Mouse (Mus musculus): ENCODE data around the gene Anapc11. TPM values are rescaled to one million over a fixed set of nuclear protein-coding genes. Genes with fewer than 3 reads are reported as not detected.
"Not testable (repeated sequence)": the region's sequence is repeated elsewhere in the genome, so short reads cannot be mapped to it uniquely, and the experiment has no call there.

The Anapc11 gene
- total RNA-seq, 4 experiments from 2014 or later = 77.9 to 91.8 (median 84.8) TPM

DNA sequence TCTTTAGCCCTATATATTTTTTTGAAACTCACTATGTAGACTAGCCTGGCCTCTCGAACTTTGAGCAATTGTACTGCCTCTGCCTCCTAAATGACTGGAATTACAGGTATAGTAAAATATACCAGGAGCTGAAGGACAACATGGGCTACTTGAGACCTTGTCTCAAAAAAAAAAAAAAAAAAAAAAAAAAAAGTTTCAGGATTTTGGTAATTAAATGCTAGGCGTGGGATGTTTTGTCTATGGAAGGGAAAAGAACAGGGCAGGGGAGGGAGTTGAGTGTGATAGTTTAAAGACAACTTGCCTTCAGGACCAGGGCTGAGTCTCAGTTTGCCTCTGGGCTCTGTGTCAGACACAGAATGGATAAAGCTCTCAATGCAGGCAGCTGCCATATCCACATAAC, 23.2 kb upstream of the Anapc11 start:
- DNase-seq (ENCODE audit: low spot score) = no peak

DNA sequence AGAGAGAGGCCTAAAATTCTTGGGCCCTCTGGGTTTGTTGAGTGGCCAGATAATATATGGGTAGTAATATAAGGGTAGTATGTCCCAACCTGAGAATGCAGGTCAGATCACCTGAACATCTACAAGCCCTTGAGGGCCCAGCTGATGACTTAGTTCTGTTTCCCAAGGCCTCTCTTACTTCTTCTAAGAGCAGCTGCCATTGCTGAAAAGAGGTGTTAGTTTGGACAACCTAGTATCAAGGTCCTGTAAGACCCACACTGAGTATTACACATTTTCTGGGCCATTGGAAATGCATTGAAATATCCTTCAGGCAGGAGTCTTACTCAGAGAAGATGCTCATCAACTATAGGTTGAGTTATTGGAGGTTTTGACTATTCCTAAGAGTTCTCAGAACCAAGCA, 22.3 kb upstream of the Anapc11 start:
- no peak for DNase-seq (ENCODE audit: low spot score)

DNA sequence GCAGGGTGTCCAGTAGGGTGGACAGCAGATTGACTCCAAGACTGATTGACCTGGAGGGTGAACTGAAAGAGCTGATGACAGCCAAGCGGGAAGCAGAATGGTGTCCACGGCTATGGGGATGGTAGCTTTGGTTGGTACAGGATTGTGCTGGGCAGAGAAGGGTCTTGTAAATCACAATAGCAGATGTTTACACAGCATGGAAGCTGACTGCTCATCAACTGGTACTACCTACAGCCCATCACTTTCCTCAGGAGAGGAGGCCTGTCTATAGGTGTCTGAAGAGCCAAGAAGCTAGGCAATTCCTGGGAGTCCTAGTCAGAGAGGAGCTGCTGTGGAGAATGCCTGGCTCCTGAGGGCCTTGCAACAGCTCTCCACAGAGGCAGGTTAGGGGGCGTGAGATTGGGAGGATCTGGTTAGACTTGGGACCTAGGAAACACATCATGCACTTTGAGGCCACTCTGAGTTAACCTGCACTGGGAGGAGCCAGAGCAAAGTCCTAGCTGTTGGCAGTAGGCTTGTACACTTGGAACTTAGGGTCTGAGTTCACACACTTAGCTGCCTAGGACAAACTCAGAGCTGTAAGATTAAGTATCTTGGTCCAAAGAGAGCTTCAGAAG, 21.7 kb upstream of the Anapc11 start:
- DNase-seq (ENCODE audit: low spot score) = no peak

DNA sequence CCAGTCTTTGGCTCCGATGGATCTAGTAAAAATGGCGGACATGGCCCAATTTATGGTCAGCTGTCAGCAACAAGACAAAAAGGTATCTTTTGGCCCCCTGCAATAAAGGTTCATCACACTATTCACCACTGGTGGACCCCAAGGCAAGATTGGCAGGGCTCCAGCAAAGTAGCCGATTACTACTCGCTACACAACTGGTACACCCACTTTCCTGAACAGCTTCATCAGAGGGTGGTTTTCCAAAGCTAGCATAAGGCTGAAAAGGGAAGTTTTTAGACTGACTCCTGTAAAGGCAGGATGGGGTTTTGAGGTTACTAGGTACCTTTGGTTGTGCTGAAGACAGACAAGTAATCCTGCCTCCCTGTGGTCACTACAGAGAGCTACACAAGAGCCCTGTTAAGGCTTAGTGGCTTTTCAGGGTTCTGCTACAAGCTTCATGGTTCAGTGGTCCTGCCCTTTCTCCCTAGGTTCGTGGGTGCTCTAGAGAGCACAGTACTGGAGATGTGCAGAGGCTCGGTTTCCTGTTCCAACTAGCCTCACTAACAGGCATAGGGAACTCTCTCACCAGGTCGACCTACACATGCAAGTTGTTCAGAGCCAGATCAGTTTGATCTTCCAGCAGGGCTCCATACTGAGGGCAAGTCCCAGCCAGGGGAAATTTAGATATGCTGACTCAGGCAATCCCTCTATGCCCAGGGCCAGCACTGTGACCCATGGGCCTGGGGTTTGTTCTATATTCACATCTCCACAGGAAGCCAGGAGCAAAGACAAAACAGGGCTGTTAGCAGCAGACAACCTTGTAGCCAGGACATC, 20.8 kb upstream of the Anapc11 start:
- DNase-seq (ENCODE audit: low spot score) = no peak

DNA sequence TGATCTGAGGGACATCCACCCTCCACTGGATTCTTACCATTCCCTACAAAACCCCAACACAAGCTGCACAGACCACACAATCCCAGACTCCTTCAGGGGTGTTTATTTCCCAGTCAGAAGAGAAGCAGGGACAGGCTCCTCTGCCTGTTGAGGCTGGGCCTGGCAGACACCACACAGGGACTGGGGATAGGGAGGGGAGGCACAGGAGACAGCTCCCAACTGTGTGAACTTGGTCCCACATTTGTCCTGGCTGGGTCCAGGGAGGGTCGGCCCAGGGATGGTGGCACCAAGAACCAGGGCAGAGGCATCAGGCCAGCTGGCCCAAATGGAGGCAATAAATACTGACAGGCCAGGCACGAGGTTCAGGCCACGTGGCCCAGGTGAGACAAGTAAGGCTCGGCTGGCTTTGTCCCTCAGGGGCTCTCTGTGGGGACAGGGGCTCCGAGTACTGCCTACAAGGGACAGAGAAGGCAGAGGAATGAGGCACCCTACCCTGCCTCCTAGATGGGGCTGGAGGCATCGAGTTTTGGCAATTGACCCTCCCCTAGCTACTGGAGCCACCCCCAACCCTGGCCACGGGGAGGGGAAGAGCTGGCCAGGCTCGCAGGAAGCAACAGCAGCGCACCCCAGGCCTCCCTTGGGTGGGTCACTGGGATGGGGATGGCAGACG, 20.1 kb upstream of the Anapc11 start:
- DNase-seq (ENCODE audit: low spot score) = no peak

DNA sequence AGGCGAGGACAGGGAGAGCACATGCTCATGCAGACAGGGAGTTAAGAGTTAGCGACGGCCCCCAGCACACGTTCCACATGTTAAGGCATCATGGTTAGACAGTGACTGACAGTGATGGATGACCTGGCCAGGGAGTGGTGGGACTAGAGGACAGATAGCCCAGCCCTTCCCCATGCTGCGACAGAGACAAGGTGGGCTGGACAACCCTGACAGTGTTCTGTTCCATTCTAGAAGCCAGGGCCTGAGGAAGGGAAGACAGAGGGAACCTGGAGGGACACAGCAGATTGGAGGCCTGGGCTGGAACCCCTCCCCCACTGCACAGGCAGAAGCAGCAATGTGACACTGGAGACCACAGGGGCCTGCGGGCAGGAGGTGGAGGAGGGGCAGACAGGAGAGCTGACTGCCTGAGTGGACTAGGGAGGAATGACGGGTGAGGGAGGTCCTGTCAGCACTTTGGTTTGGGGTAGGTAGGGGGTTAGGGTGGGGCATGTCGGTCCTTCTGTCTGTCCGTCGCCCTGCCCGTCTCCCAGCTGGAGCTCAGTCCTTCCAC, 19.5 kb upstream of the Anapc11 start:
- no peak for DNase-seq (ENCODE audit: low spot score)

DNA sequence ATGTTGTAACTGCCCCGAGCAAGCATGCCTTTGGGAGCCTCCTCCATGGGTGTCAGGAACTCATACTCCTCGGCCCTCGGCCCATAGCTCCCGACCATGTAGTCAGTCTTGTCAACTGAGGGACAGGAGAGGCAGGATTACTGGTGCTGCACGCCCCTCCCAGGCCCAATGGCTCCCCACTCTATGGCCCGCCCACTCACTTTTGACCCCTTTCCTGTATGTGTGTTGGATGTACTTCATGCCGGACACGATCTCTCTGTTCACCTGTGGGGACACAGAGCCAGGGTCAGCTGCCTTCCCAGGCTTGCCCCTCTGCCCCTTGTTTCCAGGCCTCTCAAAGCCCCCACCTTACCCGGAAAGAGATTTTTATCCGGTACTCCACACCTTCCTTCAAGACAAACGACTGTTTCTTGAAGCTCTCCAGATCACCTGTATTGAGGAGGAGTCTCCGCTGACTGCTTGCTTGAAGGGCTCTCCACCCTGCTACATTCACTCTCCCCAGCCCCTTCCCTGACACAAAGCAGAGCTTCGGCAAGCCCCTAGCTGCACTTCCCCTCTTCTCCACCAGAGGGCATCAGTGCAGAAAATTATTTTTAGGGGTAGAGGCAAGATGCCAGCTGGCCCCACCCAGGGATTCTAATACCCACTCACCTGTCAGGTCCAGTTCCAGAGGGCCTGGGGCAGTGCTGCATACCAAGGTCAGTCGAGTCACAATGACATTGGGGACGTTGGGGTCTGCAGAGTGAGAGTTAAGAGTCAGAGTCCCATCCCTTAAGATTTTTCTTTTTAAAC, 18.7 kb upstream of the Anapc11 start:
- DNase-seq (ENCODE audit: low spot score) = peak; percentile 77

DNA sequence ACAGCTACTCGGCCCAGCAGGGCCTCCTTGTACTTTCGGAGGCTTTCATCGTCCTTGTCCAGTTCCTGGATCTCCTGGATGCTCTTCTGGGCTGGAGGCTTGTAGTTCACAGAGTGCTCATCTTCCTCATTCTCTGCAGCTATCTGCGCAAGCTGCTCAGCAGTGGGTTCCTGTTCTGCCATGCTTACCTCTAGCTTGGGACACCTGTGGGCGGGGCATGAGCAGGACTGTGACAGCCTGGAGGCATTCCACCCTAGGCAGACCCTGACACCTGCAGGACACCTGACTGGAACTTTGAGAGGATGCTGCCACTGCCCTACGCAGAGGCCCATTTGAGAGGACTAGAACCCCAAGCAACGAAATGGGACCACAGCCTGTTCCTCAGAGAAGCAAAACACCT, 18.0 kb upstream of the Anapc11 start:
- no peak for DNase-seq (ENCODE audit: low spot score)

DNA sequence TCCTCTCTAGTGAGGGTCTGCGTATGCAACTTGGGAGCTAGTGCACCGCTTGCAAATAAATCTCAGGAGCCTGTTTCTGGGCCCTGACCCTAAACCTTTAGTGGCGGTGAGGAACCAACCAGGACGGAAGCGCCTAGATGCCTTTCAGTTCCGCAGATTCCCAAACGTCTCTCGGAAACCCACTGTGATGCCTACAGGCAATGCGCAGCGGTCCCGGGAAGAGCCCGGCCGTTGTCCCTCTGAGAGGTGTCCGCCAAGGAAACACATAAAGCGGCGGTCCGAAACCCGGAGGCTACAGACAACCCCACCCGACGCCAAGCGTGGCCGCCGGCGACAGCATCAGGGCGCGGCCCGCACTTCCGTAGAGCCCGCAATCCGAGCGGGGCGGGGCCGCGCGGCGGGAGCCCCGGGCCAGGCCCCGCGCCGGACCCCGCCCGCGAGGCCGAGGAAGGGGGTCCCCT, 17.3 kb upstream of the Anapc11 start:
- no peak for DNase-seq (ENCODE audit: low spot score)

DNA sequence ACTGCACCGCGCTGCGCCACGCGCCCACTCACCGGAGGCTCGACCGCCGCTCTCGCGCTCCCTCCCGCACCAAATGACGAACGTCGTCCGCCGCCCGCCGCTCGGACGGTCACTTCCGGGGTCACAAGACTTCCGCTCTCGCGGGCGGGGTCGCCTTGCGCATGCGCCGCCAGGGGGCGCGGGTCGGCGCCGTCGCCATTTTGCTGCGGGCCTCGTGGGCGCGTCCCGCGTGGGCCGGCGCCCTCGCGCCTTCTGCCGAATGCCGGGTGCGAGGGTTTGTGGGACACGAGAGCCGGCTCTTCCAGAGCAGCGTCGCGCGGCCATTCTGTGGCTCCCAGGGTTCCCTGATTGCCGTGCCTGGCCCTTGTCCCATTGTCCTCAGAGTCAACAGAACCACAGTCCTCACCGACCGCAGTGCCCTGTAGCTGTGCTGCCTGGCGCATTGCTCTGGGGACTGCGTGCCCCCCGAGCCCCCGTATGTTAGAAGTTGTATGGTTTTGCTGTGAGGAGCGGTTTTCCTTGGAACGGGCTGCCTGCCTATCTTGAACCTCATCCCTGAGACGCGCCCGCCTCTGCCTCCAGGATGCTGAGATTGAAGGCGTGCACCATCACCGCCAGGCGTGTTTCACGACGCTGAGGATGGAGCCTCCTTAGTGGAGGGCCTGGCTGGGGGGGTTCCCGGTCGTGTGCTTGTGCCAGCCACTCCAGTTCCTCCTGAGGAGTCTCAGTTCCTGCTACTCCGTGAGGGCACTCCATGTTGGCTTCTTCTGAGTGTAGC, 16.5 kb upstream of the Anapc11 start, which contains the start of gene Arhgdia:
Gene Arhgdia, minus strand, starts transcription at position 135 of the 778 bp plus-strand sequence.
- peak; percentile 89 for DNase-seq (ENCODE audit: low spot score)

DNA sequence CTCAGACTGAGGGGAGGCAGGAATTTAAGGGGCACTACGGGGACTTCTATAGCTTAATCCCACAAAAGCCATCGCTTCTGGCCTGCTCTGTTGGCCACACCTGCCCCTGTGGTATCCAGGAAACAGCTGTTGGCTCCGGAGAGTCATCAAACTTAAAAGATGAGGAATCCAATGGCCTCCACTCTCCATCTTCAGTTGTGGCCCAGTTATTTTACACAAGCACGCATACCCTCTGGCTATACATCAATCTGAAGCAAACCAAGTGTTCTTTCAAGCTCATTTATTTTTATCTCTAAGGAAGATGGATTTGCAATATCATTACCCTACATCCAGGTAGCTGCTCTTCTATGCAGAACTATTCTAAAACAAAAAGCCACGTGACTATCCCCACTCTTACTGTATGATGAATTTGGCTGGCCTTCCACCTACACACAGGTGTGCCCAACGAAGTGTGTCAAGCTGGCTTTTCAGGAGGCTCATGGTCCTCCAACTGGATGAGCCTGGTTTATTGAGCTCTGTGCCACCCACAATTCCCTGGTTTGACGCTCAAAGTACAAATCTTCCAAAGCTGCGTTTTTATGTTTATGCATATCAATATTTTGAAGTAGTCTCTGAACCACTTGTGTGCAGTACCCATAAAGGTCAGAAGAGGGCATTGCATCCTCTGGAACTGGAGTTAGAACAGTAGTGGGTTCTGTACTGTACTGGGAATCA, 15.8 kb upstream of the Anapc11 start:
- no peak for DNase-seq (ENCODE audit: low spot score)

DNA sequence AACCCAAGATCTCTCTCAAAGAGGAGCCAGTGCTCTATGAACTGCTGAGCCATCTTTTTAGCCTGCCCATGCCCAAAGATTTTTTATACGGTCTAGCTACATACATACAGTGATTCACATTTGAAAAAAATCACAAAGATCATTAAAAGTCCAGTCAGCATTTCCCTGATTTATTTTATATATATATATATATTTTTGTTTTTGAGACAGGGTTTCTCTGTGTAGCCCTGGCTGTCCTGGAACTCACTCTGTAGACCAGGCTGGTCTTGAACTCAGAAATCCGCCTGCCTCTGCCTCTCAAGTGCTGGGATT, 15.3 kb upstream of the Anapc11 start:
- DNase-seq (ENCODE audit: low spot score) = not testable (repeated sequence)

DNA sequence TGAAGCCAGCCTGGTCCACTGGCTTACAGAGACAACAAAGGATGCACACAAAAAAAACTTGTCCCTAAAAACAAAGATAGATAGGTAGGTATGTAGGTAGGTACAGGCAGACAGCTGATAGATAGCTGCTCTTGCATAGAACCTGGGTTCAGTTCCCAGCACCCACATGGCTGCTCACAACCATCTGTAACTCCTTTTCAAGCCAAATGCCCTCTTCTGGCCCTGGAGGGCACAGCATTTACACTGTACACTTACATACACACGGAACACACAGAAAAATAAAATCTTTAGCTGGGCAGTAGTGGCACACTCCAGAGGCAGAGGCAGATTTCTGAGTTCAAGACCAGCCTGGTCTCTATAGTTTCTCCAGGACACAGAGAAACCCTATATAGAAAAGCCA, 14.3 kb upstream of the Anapc11 start:
- DNase-seq (ENCODE audit: low spot score) = no peak

DNA sequence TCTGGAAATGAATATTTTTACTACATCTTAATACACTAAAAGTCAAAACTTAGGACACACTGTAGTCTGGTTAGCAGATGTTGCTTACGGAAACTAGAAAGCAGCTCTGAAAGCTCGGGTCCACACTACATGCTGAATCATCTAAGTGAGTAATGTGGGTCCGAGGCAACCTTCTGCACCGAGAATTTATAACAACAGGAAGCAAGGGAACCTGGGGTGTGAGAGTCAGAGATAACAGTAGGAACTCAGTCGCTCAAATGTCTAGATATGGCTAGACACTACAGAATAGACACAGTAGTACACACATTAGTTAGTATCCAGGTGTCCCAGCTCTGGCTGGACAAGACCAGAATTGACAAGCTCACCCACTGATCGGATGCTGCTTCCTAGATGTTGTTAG, 9.7 kb upstream of the Anapc11 start:
- no peak for DNase-seq (ENCODE audit: low spot score)

DNA sequence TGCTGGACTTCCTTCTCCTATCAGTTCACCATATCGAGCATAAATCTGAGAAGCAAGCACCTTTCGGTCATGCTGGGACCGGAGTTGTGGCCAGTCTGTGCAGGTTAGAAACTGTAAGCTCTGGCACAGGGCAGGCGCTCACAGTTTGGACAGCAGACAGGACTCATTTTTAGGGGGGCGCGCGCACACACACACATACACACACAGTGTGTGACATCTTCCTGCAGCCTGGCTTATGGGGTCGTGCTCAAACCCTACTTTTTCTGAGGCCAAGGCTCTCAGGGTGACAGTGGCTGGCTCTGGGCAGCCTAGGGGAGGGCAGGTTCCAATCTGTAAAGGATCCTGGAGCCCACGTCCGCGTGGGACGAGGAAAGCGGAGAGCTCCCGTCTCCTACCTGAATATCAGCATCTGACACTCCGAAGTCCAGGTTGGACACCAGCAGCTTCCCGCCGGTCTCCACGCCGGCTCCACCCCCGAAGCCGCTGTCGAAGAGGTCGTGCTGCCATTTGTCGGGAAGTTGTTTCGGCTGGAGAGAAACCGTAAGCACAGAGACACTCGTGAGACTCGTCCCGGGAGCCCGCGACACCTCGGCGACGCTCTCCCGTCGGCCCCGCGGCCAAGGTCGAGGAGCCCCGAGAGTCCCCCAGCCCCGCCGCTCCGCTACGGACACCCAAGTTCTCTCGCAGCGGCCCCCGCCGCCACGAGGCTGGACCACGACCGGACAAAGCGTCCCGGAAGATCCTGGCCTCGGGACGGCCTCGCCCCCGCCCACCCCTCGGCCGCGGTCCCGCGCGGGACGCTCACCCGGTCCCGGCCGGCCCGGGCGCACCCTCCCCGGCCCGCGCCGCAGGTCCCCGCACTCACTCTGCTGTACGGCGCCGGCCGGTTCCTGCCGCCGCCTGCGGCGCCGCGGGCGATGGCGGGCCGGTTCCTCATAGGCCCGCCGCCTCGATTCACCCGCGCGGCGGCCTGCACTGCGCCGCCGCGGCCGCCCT, 683 bp upstream of the Anapc11 start:
- DNase-seq (ENCODE audit: low spot score) = no peak

DNA sequence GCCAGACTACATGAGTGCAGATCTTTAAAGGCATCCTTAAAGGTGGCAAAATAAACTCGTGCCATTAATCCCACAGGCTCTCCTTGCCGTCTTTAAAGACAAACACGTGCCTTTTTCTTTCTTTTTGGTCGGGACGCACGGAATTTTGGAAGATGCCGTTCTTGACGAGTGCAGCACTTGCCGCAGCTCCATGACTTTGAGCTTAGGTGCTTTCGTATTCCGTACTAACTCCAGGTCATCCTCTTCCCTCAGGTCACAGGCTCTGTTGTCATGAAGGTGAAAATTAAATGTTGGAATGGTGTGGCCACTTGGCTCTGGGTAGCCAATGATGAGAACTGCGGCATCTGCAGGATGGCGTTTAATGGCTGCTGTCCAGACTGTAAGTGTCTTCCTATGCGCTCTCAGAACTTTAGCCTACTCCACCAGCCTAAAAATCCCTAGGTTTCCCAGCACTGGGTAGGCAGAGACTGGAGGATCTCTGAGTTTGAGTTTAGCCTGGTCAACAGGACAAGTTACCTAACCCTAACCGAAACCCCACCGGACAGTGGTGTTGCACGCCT, 849 bp downstream of the Anapc11 start:
- DNase-seq (ENCODE audit: low spot score) = no peak

DNA sequence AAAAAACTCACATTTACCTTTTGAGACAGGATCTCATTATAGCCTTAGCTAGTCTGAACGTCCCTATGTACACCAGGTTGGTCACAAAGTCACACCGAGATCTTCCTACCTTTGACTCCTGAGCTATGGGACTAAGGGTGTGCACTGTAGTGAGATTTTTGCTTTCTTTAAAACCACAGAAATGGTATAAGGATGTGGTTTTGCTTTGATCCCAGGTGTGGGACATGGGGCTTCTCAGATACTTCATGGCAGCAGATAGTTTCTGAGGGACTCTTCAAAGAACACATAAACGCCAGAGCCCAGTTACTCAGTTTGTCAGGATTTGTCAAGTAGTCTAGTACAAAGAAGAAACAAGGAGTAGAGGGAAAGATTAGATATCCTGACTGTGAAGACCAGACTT, 2.5 kb downstream of the Anapc11 start:
- DNase-seq (ENCODE audit: low spot score) = no peak

DNA sequence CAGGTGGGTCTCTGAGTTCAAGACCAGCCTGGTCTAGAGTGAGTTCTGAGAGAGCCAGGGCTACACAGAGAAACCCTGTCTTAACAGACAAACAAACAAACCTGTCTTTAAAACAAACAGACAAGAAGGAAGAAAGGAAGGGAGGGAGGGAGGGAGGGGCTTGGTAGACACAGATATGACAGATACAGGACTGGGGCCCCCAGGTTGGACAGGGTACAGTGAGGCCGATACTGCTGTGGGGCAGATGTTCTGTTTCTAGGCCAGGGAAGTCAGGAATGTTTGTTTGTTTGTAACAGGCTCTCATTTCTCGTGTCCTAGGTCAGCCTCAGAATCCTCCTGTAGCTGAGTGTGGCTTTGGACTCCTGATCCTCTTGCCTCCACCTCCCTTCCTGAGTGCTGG, 5.3 kb downstream of the Anapc11 start:
- DNase-seq (ENCODE audit: low spot score) = no peak

DNA sequence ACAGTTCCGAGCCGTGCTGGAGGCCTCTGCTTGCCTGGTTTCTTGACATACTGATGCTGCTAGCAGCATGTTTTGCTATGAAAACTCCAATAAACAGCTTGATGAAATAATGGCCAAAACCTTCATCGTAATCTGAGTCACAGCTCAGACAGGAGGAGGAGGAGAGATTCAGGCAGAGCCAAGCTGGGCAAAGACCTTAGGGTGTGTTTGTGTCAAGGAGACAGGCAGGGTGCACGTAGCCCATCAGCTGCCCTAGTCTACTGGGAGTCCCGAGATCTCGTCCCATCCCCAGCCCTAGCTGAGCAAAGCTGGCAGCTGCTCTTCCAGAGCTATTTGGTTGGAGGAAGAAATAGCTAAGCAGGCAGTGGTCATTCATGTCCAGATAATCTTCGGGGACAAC, 7.4 kb downstream of the Anapc11 start:
- no peak for DNase-seq (ENCODE audit: low spot score)

Data from heart, adult 8-10 months (tissue).